Mouse (Mus musculus): Measurements from ENCODE around the gene Card10.

DNA sequence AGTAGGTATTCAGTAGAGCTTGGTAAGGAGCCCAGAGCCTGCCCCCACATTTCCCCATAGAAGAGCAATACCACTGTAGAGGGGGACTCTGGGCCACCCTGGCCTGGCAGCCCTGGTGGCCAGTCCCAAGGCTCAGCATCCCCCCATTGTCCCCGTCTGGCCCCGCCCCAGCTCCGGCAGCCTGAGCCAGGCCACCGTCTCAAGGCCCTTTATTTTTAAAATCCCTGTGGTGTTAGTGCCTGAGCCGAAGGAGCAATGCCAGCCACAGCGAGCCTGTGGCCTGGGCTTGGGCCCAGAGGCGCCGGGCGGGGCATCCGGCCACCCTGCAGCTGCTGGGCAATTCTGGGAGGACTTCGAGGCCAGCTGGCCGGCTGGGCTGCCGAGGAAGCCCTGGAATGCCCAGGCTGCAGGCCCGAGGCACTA is 29.9 kb upstream of the Card10 start:
- TF ChIP-seq POLR2A (IDR thresholded peaks at IDR 0.05; ENCODE audit: borderline replicate concordance, control insufficient read depth, low read depth, low read length) (no peak), CTCF (IDR thresholded peaks at IDR 0.05; ENCODE audit: control insufficient read depth, insufficient read depth, low read length) (no peak)

Measured in bone marrow, adult 2 months (tissue).